Mouse (Mus musculus) cerebellum, adult 18-20 months (tissue): ENCODE results near the gene Colec11.
A peak's percentile ranks its signal among the peaks of the same experiment; 100 is the strongest.

ENCODE experiments used
- DNase-seq, 2 experiments: peaks; one replicate each; pipeline ENCODE4 v3.0.0; 2021

The Colec11 gene

DNA sequence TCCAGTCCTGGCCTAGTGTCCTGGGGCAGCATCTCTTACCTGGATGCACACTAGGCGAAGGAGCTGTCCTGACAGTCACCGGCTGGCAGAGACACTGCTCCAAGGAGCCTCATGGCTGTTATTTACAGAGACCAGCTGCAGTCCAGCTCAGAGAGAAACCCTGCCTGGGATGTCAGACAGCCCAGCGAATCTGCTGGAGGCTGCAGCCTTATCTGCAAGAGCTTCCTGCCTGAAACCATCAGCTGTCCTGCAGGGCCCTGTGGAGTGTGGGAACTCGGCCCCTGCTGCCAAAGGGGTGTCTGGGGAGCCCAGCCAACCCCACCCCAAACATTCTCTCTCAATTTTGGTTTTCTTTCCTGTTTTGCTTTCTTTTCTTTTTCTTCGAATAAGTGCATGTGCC lies at the start of gene Colec11:
Gene Colec11 (minus strand): TSS at position 183 of the 400 bp plus-strand sequence.
- no peak for DNase-seq

DNA sequence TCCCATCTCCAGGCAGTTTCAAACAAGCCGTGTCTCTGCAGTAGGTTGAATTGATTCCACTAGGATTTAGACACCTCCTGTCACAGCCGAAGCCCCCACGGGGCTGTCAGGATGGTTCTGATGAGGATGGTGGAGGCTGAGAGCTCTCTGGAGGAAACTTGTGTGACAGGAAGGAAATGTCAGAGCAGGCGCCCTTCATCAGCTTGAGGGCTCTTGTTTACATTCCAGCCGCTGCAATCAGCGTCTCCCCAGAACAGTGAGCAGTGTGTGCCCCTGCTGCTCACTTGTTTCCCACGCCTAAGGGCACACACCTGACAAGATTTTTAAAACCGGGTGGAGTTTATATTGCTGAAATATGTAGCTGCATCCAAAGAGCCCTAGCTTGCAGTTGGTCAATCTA lies 44.1 kb upstream of the Colec11 start:
- no peak for DNase-seq

DNA sequence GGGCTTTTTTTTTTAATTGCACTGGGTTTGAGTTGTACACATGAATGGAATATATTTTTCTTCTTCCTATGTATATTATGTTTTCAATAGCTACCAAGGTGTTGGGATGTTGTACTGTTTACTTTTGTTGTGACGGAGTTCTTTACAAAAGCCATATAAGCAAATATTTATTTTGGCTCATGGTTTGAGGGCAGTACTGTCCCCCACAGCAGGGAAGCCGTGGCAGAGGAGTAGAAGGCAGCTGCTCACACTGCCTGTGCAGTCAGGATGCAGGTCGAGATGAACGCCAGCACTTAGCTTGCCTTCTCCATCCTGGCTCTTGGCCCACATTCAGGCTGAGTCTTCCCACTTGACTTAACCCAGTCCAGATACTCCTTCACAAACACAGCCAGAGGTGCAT lies 43.6 kb upstream of the Colec11 start:
- DNase-seq = no peak

DNA sequence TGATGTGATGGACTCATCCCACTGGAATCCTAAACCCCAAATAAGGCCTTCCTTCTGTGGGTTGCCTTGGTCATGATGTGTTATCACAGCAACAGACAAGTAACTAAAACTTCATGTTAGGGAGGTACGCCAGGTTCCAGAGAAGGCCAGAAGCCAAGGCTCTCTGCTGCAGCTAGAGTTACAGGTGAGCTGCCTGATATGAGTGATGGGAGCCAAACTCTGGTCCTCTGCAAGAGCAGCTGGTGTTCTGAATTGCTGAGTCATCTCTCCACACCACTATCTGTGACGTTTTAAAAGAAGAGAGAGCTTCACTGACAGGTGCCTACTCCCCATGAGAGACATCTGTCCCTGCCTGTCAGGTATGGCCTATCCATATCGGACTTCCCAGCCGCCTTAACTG lies 39.5 kb upstream of the Colec11 start:
- no peak for DNase-seq

DNA sequence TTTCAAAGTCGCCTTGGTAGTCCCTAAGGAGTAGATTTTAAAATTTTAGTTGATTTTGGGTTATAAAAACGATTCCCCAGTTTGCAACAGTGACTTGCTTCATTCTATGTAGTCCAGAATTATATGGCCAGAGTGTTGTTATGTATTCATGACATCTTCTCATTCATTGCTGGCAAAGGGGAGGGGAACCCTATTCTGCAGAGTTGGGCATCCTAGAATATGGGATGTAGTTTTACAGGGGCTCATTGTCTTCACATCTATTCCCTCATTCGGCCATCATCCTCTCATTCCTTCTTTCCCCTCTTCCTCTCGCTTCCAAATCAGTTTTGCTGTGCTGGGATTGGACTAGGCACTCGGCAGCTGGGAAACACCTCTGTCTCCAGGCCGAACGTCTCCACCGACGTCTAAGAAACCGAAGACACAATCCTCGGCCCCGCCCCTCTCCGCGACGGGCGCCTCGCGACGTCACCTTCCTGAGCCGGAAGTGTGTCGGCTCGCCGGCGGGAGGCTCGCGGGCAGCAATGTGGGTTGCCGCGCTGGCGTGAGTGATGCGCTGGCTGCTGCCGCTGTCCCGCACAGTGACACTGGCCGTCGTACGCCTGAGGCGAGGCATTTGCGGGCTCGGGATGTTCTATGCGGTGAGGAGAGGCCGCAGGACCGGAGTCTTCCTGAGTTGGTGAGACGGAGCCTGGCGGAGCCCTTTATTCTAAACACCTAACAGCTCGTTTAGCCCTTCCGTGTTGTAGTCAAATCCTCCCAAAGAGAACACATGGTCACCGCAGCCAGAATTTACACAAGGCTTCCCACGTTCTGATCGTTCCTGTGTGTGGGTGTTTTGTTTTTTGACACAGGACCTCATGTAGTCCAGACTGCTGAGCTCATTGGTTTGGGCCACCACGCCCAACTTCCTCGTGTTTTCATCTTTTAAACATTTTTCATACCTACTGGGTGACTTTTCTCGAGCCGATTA lies 26.2 kb upstream of the Colec11 start, which contains the start of gene Rnaseh1:
Gene Rnaseh1 (plus strand): TSS at position 462 of the 970 bp plus-strand sequence.
- DNase-seq = peak; percentile 87 to 92

DNA sequence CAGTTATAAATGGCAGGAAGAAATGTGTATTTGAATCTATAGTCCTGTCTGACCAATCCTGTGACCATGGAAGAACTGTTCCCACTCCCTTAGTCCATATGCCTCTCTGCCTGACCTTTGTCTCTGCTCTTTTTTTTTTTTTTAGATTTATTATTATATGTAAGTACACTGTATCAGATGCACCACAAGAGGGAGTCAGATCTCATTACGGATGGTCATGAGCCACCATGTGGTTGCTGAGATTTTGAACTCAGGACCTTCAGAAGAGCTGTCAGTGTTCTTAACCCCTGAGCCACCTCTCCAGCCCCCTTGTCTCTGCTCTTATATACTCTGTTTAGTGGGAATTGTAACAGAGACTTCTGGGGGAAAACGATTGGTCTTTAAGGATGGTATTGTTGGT lies 15.6 kb upstream of the Colec11 start:
- no peak for DNase-seq

DNA sequence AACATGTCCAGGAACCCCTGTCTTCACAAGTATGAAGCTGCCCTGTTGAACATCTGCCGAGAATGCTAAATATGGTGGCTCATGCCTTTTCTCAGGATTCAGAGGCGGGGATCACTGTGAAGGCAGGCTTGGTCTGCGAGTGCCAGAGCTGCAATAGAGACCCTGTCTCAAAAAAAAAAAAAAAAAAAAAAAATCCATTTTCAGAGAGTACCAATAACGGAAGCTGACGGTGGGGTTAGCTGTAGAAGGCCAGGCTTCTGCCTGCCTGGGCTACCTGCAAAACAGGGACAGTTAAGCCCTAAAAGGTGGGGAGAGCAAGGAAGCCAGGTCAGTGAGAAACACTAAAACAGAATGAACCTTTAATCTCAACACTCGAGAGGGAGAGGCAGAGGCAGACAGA lies 13.4 kb upstream of the Colec11 start:
- no peak for DNase-seq

DNA sequence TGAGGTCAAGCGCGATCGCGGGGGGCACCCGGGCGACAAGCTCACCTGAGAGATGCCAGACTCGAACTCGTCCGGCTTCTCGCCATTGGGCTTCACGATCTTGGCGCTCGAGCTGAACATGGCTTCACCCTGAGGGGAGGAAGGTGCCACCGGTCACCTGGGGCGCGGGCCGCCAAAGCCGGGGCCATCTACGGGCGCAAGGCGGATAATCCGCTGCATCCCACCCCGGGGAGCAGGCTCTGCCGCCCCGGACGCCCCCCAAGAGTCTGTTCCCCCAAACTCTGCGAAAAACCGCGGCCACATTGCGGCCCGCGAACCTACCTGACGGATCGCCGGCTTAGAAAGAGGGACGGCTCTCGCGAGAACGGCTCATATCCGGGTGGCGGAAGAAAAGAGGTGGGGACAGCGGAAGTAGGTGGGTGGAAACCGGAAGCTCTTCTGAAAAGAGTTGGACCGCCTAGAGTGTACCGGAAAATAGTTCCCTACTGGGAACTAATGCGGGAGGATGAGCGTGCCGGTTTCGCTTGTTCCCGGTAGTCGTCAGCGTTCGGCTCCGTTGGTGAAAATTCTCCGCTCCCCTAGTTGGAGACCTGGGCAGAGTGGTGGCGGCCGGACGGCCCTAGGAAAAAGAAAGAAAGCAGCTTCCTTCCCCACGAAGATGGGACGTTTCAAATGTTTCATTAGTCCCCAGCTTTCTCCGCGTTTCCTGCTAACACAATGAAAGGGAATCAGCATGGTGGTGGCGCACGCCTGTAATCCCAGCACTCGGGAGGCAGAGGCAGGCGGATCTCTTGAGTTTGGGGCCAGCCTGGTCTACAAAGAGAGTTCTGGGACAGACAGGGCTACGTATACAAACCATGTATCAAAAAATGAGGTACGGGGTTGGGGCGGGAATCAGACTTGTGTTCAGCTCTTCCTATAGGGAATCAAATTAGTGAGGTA lies 12.6 kb upstream of the Colec11 start, which contains the start of gene Rps7:
Gene Rps7 (minus strand): TSS at position 419 of the 942 bp plus-strand sequence.
- peak; percentile 91 to 92 for DNase-seq

DNA sequence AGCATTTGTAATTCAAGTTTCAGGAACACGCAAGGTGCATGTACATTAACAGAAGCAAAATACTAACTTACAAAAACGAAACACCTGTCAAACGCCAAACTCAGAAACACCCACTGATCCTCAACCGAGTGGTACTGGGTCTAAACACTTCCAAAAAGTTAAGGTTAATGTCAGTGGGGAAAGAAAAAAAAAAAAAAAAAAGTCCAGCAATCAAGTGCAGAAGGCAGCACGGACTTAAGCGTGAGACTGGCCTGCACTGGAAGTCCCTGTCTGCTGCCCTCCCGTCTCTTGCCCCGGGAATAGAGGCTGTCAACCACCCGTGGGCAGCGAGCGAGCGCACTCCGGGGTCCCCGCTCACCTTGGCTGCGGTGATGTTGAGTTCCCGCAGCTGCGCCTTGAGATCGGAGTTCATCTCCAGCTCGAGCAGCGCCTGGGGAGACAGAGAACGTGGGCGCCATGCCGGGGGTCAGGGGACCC lies 11.9 kb upstream of the Colec11 start:
- no peak for DNase-seq

DNA sequence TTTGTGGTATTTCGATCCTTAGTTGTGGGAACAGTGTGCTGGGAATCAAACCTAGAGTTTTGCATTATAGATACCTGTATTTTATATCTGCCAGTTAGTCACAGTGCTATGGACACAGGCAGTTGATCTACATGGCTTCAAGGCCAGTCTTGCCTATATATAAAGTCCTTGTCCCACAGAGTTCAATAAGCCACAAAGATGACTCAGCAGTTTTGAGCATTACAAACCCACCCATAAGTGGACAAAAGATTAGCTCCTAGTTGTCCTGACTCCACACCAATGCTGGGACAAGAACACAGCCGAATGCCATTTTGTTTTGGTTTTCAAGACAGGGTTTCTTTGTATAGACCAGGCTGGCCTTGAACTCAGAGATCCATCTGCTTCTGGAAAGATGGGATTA lies 5.3 kb upstream of the Colec11 start:
- DNase-seq = no peak

DNA sequence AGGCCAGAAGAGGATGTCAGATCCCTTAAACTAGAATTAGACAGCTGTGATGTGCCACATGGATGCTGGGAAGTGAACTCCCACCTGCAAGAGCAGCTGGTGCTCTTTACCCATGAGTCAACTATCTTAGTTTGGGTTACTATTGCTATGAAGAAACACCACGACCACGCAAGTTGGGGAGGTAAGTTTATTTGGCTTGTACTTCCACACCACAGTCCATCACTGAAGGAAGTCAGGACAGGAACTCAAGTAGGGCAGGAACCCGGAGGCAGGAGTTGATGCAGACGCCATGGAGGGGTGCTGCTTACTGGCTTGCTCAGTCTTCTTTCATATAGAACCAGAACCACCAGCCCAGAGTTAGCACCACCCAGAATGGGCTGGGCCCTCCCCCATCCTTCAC lies 3.9 kb upstream of the Colec11 start:
- no peak for DNase-seq

DNA sequence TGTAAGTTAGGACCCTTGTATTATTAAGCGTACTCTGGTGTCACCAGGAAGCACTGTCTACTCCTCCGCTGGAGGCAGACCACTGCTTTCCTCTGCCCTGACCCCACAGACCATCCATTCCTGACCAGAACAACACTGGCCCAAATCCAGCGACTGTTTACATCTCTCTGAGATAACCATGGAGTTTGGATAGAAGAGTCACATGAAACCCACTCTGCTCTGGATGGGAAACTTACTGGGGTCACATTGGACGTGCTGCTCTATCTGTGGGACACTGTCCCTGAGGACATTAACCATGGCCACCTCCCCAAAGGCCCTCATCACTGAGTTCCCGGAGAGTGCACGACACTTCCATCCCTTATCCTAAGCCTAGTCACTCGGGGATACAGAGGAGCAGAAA lies 2.2 kb upstream of the Colec11 start:
- DNase-seq = no peak

DNA sequence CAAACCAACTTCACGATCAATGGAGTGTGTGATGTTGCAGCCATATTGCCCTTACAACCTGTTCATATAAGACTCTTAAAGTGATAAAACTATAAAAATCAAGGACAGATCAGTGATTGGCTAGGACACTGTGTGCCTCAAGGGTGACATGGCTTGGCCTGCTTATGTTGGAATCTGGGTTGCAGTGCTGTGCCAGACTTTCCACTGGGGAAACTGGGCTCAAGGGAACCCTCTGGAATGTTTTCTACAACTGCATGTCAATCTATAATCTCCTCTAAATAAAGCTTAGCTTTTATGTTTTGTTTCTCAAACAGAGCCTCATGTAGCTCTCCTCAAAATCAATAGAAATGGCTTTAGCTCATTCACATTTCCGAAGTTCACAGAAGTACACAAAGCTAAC lies 1.1 kb upstream of the Colec11 start:
- no peak for DNase-seq

DNA sequence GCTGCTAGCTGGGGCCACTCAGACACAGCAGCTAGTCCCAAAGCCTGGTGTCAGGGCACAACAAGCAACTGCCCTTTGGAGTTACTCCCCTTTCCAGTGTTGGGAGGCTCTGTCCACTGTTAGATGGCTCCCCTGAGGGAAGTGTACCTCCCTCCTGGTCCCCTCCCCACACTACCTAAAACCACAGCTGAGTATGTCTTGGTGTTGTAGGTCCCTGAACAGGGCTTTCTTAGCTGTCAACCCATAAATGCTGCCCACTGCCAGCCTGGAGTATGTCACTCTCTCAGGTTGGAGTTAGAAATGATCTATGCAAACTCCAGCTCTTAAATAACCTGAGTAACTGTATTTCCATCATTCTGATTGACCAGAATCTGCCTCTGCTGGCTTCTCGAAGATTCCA lies 536 bp downstream of the Colec11 start:
- DNase-seq = no peak

DNA sequence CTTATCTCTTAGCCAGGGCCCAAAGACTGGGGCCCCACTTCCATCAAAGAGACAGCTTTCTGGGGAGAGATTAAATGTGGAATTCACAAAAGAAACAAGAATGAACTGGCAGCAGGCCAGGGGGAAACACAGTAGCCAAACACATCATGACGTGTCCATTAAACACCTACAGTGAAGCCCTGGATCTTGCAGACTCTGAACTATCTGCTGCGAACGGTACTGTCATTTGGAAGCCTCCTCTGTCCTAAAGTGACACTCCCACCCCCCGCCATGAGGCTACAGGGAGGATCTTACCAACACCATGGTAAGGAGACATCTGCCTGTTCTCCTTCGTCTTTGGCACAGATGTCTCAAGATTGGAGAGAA lies 1.0 kb downstream of the Colec11 start:
- DNase-seq = no peak

DNA sequence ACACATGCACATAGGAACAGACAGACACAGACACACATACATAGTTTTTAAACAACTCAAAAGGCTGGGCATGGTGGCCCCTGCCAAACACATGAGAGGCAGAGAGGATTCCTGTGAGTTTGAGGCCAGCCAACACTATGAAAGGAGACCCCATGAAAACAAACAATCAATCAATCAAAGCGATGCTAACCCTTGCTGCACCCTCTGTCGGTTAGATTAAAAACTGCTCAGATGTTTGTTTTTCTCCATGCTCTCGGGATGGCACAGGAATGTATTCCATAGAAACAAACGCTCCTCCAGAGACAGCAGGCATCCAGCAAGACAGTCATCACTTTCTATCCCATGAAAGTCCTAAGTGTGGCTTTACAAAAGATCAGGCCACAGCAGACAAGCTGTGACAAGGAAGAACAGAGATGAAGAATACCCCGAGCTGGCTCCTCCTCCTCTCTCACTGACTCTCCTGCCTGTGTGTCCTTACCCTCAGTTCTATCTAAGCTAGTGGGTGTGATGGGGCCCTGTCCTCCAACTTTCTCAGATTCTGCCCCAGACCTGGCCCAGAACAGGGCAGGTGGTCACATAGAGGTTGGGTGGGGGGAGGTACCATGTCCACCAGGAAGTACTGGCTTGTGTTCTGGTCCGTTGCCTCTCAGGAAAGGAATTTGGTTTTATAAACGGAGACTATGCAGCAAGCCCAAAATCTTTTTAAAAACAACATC lies 1.6 kb downstream of the Colec11 start:
- no peak for DNase-seq

DNA sequence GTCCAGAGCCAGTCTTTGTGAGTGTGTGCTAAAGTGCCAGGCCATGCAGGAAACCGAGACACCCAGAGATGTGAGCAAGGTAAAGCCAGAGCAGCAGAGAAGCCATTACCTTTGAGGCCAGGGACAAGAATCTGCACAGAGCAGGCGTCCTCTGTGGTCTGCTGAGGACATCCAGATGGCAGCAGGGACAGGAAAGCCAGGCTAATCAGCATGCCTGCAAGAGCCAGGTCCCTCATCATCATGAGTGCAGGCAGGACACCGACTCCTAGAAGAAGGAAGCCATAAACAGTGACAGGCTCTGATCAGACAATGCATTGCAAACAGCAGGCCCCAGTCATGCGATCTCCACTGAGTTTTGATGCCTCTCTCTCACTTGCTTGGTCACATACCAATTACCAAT lies 5.9 kb downstream of the Colec11 start:
- DNase-seq = no peak

DNA sequence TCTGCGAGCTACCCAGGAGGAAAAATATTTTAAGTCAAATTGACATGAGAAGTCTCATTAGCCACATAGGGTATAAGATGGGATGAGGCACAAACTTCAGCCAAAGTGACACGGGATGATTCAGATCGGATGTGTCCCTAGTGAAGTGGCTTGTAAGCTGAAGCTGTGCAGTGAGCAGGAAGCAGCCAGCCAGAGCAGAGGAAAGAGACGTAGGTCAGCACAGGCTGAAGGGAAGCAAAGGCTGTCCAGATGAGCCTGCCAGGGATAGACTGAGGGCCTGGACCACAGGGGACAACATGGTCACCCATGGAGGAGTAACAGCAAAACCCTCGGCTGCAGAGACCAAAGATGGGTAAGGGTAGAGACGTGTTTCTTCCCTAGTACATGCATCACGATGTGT lies 8.8 kb downstream of the Colec11 start:
- DNase-seq = no peak

DNA sequence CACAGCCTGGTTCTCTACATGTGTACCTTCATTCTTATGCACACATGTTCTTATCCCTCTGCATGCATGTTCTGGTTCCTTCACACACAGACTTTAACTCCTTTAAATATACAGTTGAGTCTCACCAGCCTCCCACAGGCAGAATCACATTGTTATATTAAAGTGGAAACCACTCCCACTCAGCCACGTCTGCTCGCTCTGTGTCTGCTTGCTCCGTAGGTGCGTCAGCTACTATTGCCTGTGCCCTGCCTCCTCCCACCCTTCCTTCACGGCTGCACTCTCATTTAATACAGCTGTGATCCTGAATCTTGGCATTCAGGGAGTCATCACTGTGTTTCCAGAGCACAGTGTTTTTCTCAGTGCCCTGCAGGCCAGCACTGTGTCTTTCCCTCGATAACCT lies 10.8 kb downstream of the Colec11 start:
- no peak for DNase-seq

DNA sequence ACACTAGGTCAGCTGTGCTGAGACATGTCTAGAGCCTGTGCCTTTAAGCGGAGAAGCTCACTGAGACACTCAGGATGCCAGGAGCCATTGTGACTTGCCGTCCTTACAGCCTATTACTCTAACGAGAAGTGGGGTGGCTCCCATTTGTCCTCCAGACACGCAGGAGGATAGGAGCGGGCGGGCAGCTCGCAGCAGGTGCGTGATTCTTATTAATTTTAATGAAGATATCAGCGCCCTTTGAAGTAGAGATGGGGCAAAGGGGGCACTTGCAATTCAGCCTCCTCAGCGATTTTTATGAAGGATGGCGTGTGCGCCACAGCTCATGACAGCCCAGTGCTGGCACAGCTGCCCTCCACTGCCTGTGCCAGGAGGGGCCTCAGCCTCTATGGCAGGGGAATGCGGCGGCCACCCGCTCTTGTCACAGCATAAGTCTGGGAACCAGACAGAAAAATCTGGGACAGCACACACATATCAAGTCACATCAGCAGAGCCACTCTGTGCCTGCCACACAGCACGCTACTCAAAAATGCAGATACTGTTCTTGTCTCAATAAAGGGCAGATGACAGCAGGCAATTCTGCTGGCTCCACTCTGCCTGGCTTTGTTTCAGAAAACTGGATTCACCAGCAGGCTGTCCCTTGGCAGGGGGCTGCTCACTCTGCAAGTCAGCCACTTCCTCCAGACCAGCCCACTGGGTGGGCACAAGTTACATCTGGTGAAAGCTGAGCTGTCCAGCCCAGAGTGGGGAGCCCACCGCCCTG lies 15.5 kb downstream of the Colec11 start:
- DNase-seq = peak; percentile 45 to 50

DNA sequence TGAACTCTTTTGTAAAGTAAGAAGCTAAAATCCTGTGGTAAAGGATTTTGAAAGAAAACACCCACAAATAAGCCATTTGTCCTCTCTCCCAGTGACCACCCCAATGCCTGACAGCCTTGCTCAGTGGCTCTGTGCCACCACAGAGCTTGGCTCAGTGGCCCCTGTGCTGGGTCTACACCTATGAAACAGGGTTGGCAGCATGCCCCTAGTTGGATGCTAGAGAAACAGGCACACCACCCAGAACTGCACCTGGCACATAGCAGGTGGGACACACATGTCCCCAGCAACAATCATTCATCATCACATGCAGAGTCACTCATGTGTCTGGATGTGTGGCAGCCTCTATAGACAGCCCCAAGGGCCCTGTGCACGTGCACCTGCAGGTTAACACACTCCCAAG lies 19.7 kb downstream of the Colec11 start:
- DNase-seq = peak; percentile 14 to 21

DNA sequence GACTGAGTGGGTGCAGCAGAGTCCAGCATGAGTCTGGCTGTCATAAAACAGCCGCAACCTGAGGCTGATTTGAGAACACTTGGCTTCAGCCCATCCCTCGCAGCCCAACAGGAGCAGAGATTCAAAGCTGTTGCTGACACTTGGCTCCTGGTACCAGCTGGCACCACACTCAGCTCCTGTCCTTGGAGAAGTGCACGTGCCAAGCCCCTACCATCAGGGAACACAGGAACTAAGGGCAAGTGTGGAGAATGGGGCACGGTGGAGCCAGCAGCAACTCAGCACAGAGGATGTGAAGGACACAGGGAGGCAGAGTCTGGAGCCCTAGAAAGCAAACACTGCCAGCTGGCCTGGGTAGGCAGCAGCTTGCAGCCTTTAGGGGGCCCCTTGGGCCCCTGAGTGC lies 20.9 kb downstream of the Colec11 start:
- DNase-seq = peak; percentile 73 to 79
